In genomic region chr13:48800850-48801546, GRCm38 (mm10) we compare ENCODE assay signal across 8 mouse cellular contexts.
DNase-seq lines count a peak whose midpoint lies in the region; ATAC-seq lines count a peak whose summit lies in the region.
"Had no signal": no experiment of that assay in that cellular context is flagged by ENCODE, and none has a peak within 500 bp of the region (broad histone marks: within the 10 kb centered on the region; RNA-seq: fewer than 3 reads in every experiment).

No protein-coding gene starts in this region.

- intact Hi-C loops in left cerebral cortex, postnatal 25 days (cut with DNase I) = loop anchor here (2.0 to 10.0 kb wide), 2 partner anchors 146 to 276 kb away; no protein-coding TSS in a partner anchor

- no peak overlapping the region for H3K4me2 ChIP-seq in forebrain, embryonic 14.5 days (ENCODE audit: low read length)
- no peak overlapping the region for H3K4me2 ChIP-seq in hindbrain, embryonic 14.5 days (replicated peaks)
- no peak overlapping the region for H3K4me2 ChIP-seq in midbrain, embryonic 11.5 days
- H3K4me2 ChIP-seq: liver, embryonic 15.5 days had no signal

- no peak overlapping the region for H3K4me3 ChIP-seq in forebrain, embryonic 14.5 days (ENCODE audit: low read depth, low read length)
- H3K4me3 ChIP-seq in hindbrain, embryonic 14.5 days (replicated peaks; ENCODE audit: low read length) = no peak overlapping the region
- no peak overlapping the region for H3K4me3 ChIP-seq in midbrain, embryonic 11.5 days (ENCODE audit: low read depth, low read length)
- H3K4me3 ChIP-seq: liver, embryonic 15.5 days had no signal

- no peak overlapping the region for H3K9ac ChIP-seq in forebrain, embryonic 14.5 days (ENCODE audit: low read length)
- H3K9ac ChIP-seq in hindbrain, embryonic 14.5 days = no peak overlapping the region
- no peak overlapping the region for H3K9ac ChIP-seq in midbrain, embryonic 11.5 days (ENCODE audit: low read length)
- H3K9ac ChIP-seq: liver, embryonic 15.5 days had no signal

- no peaks in the 10 kb centered on the region for H3K9me3 ChIP-seq in forebrain, embryonic 14.5 days (replicated peaks; ENCODE audit: control insufficient read depth, low read length)
- no peaks in the 10 kb centered on the region for H3K9me3 ChIP-seq in hindbrain, embryonic 14.5 days (ENCODE audit: control insufficient read depth, low read length)
- no peaks in the 10 kb centered on the region for H3K9me3 ChIP-seq in midbrain, embryonic 11.5 days (ENCODE audit: control insufficient read depth, low read length)
- H3K9me3 ChIP-seq: liver, embryonic 15.5 days had no signal

- H3K27ac ChIP-seq in forebrain, embryonic 14.5 days (ENCODE audit: low read depth, low read length) = no peak overlapping the region
- H3K27ac ChIP-seq in hindbrain, embryonic 14.5 days = no peak overlapping the region
- no peak overlapping the region for H3K27ac ChIP-seq in midbrain, embryonic 11.5 days (ENCODE audit: low read depth, low read length)
- H3K27ac ChIP-seq: liver, embryonic 15.5 days had no signal

- ATAC-seq in forebrain, embryonic 14.5 days = peak; percentile 79
- ATAC-seq in hindbrain, embryonic 14.5 days (ENCODE audit: low FRiP score) = peak; percentile 71
- peak; percentile 70; the same call in 1 of the 2 replicates for ATAC-seq in midbrain, embryonic 11.5 days (ENCODE audit: low FRiP score)

- 24% methylated on average over 11 of the region's 11 CpGs for WGBS in forebrain, embryonic 14.5 days
- 33% methylated on average over 10 of the region's 11 CpGs for whole genome bisulfite sequencing in hindbrain, embryonic 14.5 days
- WGBS in midbrain, embryonic 11.5 days = 28% methylated on average over 11 of the region's 11 CpGs

- peaks cover 37% of the 10 kb centered on the region for H3K36me3 ChIP-seq in forebrain, embryonic 14.5 days (ENCODE audit: control insufficient read depth, insufficient read depth, low read length)
- peaks cover 46% of the 10 kb centered on the region for H3K36me3 ChIP-seq in hindbrain, embryonic 14.5 days (replicated peaks; ENCODE audit: control insufficient read depth, insufficient read depth)
- H3K36me3 ChIP-seq in midbrain, embryonic 11.5 days (ENCODE audit: control insufficient read depth, insufficient read depth, low read length) = peaks cover 19% of the 10 kb centered on the region

- no peaks in the 10 kb centered on the region for H3K27me3 ChIP-seq in forebrain, embryonic 14.5 days (replicated peaks; ENCODE audit: control insufficient read depth, insufficient read depth, low read length)
- H3K27me3 ChIP-seq in hindbrain, embryonic 14.5 days (ENCODE audit: control insufficient read depth, insufficient read depth, low read length) = no peaks in the 10 kb centered on the region
- H3K27me3 ChIP-seq in midbrain, embryonic 11.5 days (ENCODE audit: control insufficient read depth, insufficient read depth, low read length) = no peaks in the 10 kb centered on the region
- H3K27me3 ChIP-seq: liver, embryonic 15.5 days had no signal

- DNase-seq in Muller cell, postnatal 12 days (ENCODE audit: inconsistent ontology term) = peak; percentile 43
- peak; percentile 29 for DNase-seq in c-Kit-positive CD71-positive TER-119-positive erythroid progenitor cells, embryonic 14.5 days (ENCODE audit: low spot score)
- peak; percentile 80 for DNase-seq in forebrain, embryonic 14.5 days (ENCODE audit: low spot score)
- DNase-seq in hindbrain, embryonic 14.5 days (ENCODE audit: low spot score) = peak; percentile 85
- DNase-seq in left cerebral cortex, postnatal 25 days (ENCODE audit: low spot score in 2 of 2) = peak; percentile 52 to 66
- peak; percentile 98 for DNase-seq in midbrain, embryonic 11.5 days (ENCODE audit: low spot score, missing footprints)
- DNase-seq in spleen, postnatal 10 days (ENCODE audit: low spot score in 2 of 2) = peak; percentile 46 to 77

- no peaks in the 10 kb centered on the region for H3K4me1 ChIP-seq in forebrain, embryonic 14.5 days (ENCODE audit: control insufficient read depth, insufficient read depth, low read length)
- H3K4me1 ChIP-seq in hindbrain, embryonic 14.5 days (replicated peaks; ENCODE audit: control insufficient read depth, insufficient read depth, low read length) = no peaks in the 10 kb centered on the region
- no peaks in the 10 kb centered on the region for H3K4me1 ChIP-seq in midbrain, embryonic 11.5 days (ENCODE audit: control insufficient read depth, insufficient read depth, low read length)

Comparison
In these comparisons a context has a peak if more than half of its experiments do, and no peak if none do; other contexts are left out.
1. DNase-seq: peak in every context shown above with its lines; median percentile 98 in midbrain, embryonic 11.5 days; 85 in hindbrain, embryonic 14.5 days; 80 in forebrain, embryonic 14.5 days; 62 in spleen, postnatal 10 days; 59 in left cerebral cortex, postnatal 25 days; 43 in Muller cell, postnatal 12 days; 29 in c-Kit-positive CD71-positive TER-119-positive erythroid progenitor cells, embryonic 14.5 days.